26 mouse cellular contexts compared by ENCODE assay signal in the genomic region with DNA sequence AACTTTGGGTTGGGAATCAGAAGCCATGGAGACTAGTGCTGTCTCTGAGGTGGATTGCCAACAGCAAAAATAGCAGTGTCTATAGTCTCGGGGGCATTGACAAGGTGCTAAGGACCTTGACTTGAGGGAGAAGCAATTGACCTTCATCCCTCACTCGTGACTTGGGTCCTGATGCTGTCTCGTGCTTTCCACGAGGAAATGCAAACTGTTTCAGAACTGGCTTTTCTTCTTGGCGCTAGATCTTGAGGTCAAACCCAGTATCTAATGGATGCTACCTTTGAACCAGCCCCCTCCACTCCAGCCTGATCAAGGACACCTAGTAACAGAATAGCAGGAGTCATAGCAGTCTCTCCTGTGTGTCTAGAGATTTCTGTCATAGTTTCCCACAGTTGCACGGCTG.
"Had no signal": no experiment of that assay in that cellular context is flagged by ENCODE, and none has a peak within 500 bp of the region (broad histone marks: within the 10 kb centered on the region; RNA-seq: fewer than 3 reads in every experiment).

No protein-coding gene starts in this region.

- H3K27ac ChIP-seq: embryonic facial prominence, embryonic 10.5 days; embryonic facial prominence, embryonic 12.5 days; embryonic facial prominence, embryonic 13.5 days; embryonic facial prominence, embryonic 15.5 days; forebrain, embryonic 10.5 days; forebrain, embryonic 12.5 days; forebrain, embryonic 13.5 days; forebrain, embryonic 15.5 days; gastrocnemius, adult 2 months; heart, adult 2 months had no signal

- H3K9ac ChIP-seq: embryonic facial prominence, embryonic 12.5 days; embryonic facial prominence, embryonic 13.5 days; embryonic facial prominence, embryonic 15.5 days; forebrain, embryonic 12.5 days; forebrain, embryonic 13.5 days; forebrain, embryonic 15.5 days; forebrain, postnatal 0 days had no signal

- H3K36me3 ChIP-seq: embryonic facial prominence, embryonic 10.5 days; embryonic facial prominence, embryonic 12.5 days; embryonic facial prominence, embryonic 13.5 days; embryonic facial prominence, embryonic 15.5 days; forebrain, embryonic 10.5 days; forebrain, embryonic 12.5 days; forebrain, embryonic 15.5 days had no signal

- H3K4me2 ChIP-seq: embryonic facial prominence, embryonic 12.5 days; embryonic facial prominence, embryonic 13.5 days; embryonic facial prominence, embryonic 15.5 days; forebrain, embryonic 12.5 days; forebrain, embryonic 13.5 days; forebrain, embryonic 15.5 days had no signal

- H3K27me3 ChIP-seq: embryonic facial prominence, embryonic 12.5 days; embryonic facial prominence, embryonic 13.5 days; embryonic facial prominence, embryonic 15.5 days; forebrain, embryonic 12.5 days; forebrain, embryonic 13.5 days; forebrain, embryonic 15.5 days had no signal

- H3K4me1 ChIP-seq: embryonic facial prominence, embryonic 12.5 days; embryonic facial prominence, embryonic 13.5 days; embryonic facial prominence, embryonic 15.5 days; forebrain, embryonic 10.5 days; forebrain, embryonic 12.5 days; forebrain, embryonic 13.5 days; forebrain, embryonic 15.5 days had no signal

- H3K4me3 ChIP-seq: embryonic facial prominence, embryonic 10.5 days; embryonic facial prominence, embryonic 12.5 days; embryonic facial prominence, embryonic 13.5 days; embryonic facial prominence, embryonic 15.5 days; erythroblast, embryonic 14.5 days; forebrain, embryonic 10.5 days; forebrain, embryonic 12.5 days; forebrain, embryonic 13.5 days; forebrain, embryonic 15.5 days; gastrocnemius, adult 2 months; heart, adult 2 months had no signal

- DNase-seq: cerebellum, adult 8-10 months; cerebellum, adult 9-10 months; cerebellum, adult 9-11 months; cerebellum, postnatal 10 days; cerebellum, postnatal 14 days; cerebellum, postnatal 25 days; cerebellum, postnatal 36 days; embryo, embryonic 11 days; forebrain, postnatal 0 days; gastrocnemius, adult 2 months; gastrocnemius, postnatal 10 days; gastrocnemius, postnatal 14 days; gastrocnemius, postnatal 25 days; gastrocnemius, postnatal 36 days; heart, adult 18-20 months; heart, adult 2 months had no signal

- H3K9me3 ChIP-seq: embryonic facial prominence, embryonic 10.5 days; embryonic facial prominence, embryonic 12.5 days; embryonic facial prominence, embryonic 13.5 days; embryonic facial prominence, embryonic 15.5 days; forebrain, embryonic 12.5 days; forebrain, embryonic 13.5 days; forebrain, embryonic 15.5 days had no signal

- ATAC-seq: forebrain, embryonic 13.5 days; forebrain, embryonic 14.5 days; forebrain, embryonic 15.5 days; forebrain, postnatal 0 days had no signal
